Mouse (Mus musculus) liver, embryonic 14.5 days (tissue): ENCODE results near the gene Mgp. TPM values are rescaled to one million over a fixed set of nuclear protein-coding genes. Genes with fewer than 3 reads are reported as not detected.

Source experiments
- ATAC-seq: fragments of 200-750 bp; cut with Nextera tagmentation; 2 replicates; pipeline ENCODE4 v1.8.0; 2017; ENCODE audit warnings: moderate number of reproducible peaks, mild to moderate bottlenecking, moderate library complexity; ENCODE audit not compliant: insufficient read depth
- DNase-seq, 3 experiments: peaks; one replicate each; pipeline ENCODE4 v3.0.0-alpha.2; 2012 to 2013; ENCODE audit warnings: low read depth in 3 of 3, low spot score in 3 of 3
- H3K27ac ChIP-seq: fragments of 300-500 bp; sonication (generic); 2 replicates; pipeline ENCODE4 v1.5.1; 2014; ENCODE audit warnings: moderate library complexity, mild to moderate bottlenecking, control low read depth, inconsistent platforms
- H3K27me3 ChIP-seq: fragments of 300-500 bp; sonication (generic); 2 replicates; pipeline ENCODE4 v1.6.1; 2014; ENCODE audit warnings: mild to moderate bottlenecking, low read length, moderate library complexity; ENCODE audit not compliant: control insufficient read depth, insufficient read depth
- H3K36me3 ChIP-seq: fragments of 300-500 bp; sonication (generic); replicated peaks from 2 replicates; pipeline ENCODE4 v1.6.1; 2014; ENCODE audit warnings: low read depth; ENCODE audit not compliant: control insufficient read depth, insufficient read depth
- H3K4me1 ChIP-seq, 2 experiments: fragments of 200-500 bp in 1 of 2; fragments of 300-500 bp in 1 of 2; sonication (generic) in 1 of 2; replicated peaks; 2 replicates each; pipeline ENCODE4 v1.6.1; 2012 to 2014; ENCODE audit warnings: antibody characterized with exemption in 1 of 2, inconsistent platforms in 1 of 2, low read length in 1 of 2; ENCODE audit not compliant: control insufficient read depth in 2 of 2, insufficient read depth in 2 of 2
- H3K4me2 ChIP-seq: fragments of 300-500 bp; sonication (generic); 2 replicates; pipeline ENCODE4 v1.6.1; 2014; ENCODE audit warnings: low read depth, mild to moderate bottlenecking, control low read depth, moderate library complexity
- H3K4me3 ChIP-seq, 2 experiments: fragments of 200-500 bp in 1 of 2; fragments of 300-500 bp in 1 of 2; sonication (generic) in 1 of 2; 2 replicates each; pipeline ENCODE4 v1.5.1; 2012 to 2014; ENCODE audit warnings: low read depth in 2 of 2, low read length in 2 of 2, mild to moderate bottlenecking in 2 of 2, control low read depth in 1 of 2, inconsistent platforms in 1 of 2, moderate library complexity in 1 of 2; ENCODE audit not compliant: insufficient read depth in 1 of 2
- H3K9ac ChIP-seq: fragments of 300-500 bp; sonication (generic); replicated peaks from 2 replicates; pipeline ENCODE4 v1.6.1; 2014; ENCODE audit warnings: mild to moderate bottlenecking, control low read depth, moderate library complexity
- H3K9me3 ChIP-seq: fragments of 300-500 bp; sonication (generic); 2 replicates; pipeline ENCODE4 v1.6.1; 2016; ENCODE audit warnings: low read length, mixed read lengths; ENCODE audit not compliant: control insufficient read depth
- CTCF ChIP-seq: IDR thresholded peaks from 2 replicates; pipeline ENCODE4 v1.5.1; 2016; ENCODE audit warnings: antibody characterized with exemption, low read depth, control low read depth
- EP300 ChIP-seq: IDR thresholded peaks from 2 replicates; pipeline ENCODE4 v1.6.1; 2016; ENCODE audit warnings: antibody characterized with exemption, low read depth
- WGBS: fragments of 180-500 bp; shearing (Covaris S2); extraction: QIAGEN DNeasy Blood & Tissue Kit; methylation state at CpG from one replicate; pipeline ENCODE4 v1.1.7; 2014; ENCODE audit not compliant: insufficient replicate concordance; 5-methylcytosine and 5-hydroxymethylcytosine counted together
- polyA plus RNA-seq, 2 experiments: library from polyadenylated mRNA; depleted of rRNA in 1 of 2; stranded (reverse) in 1 of 2; unstranded in 1 of 2; fragments of >200 nt; fragmentation: Nextera tagmentation in 1 of 2; extraction: Ambion mirVana in 1 of 2; gene quantifications; 2 replicates each; pipeline versions ENCODE4 v1.2.1 to v1.2.3; 2012 to 2014

The Mgp gene
- polyA plus RNA-seq, 2 experiments = 0.96 to 1.6 TPM

DNA sequence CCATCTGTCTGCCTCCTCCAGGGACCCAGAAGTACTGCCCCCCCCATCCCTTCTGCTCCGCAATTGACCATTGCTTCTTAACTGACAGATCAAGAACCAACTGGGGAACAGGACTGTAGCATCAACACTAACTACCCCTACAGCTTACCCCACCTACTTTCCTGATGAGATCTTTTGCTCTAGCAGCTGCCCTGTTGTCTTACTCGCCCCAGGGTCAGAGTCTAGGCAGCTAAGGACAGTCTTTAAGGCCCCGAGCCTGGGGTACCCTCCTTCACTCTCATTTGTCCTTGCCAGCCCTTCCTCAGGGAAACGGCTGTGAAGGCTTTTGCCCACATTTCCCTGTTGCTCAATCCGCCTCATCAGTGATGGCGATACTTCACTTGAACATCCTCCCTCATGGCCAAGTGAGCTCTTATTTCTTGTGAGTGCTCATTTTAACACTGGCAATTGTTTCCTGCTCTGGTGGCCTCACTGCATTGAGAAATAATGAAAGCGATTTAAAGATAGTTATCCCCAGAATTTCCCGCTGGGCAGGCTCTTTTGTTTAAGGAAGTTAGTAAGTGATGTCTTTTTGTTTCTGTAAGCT is 28.4 kb upstream of the Mgp start:
- Histone ChIP-seq H3K4me3 (no peak overlapping the region), H3K4me2 (no peak overlapping the region), H3K27me3 (no peaks in the 10 kb centered on the region), H3K36me3 (no peaks in the 10 kb centered on the region), H3K9ac (no peak overlapping the region), H3K4me1 (peaks cover 0 to 9% of the 10 kb centered on the region in 2 experiments; a peak in 3 of 4 replicates), H3K9me3 (no peaks in the 10 kb centered on the region), H3K27ac (no peak overlapping the region)
- WGBS = 36% methylated on average over 8 of the region's 8 CpGs
- no peak for TF ChIP-seq EP300
- no peak for TF ChIP-seq CTCF
- ATAC-seq (no peak), DNase-seq (no peak)

- no peaks in the 10 kb centered on the region for H3K36me3 ChIP-seq
- H3K9me3 ChIP-seq = no peaks in the 10 kb centered on the region
- H3K27ac ChIP-seq = no peak overlapping the region
- H3K4me2 ChIP-seq = no peak overlapping the region
- DNase-seq (no peak), ATAC-seq (no peak)
- H3K27me3 ChIP-seq = no peaks in the 10 kb centered on the region
- TF ChIP-seq EP300 = no peak
- TF ChIP-seq CTCF = no peak
- H3K4me1 ChIP-seq = peaks cover 0 to 9% of the 10 kb centered on the region in 2 experiments; a peak in 3 of 4 replicates
- no peak overlapping the region for H3K9ac ChIP-seq
- no peak overlapping the region for H3K4me3 ChIP-seq
- 26% methylated on average over 9 of the region's 9 CpGs for WGBS
These were observed 26.9 kb upstream of the Mgp start for GRCm38 (mm10) chr6:136902527-136902926.

DNA sequence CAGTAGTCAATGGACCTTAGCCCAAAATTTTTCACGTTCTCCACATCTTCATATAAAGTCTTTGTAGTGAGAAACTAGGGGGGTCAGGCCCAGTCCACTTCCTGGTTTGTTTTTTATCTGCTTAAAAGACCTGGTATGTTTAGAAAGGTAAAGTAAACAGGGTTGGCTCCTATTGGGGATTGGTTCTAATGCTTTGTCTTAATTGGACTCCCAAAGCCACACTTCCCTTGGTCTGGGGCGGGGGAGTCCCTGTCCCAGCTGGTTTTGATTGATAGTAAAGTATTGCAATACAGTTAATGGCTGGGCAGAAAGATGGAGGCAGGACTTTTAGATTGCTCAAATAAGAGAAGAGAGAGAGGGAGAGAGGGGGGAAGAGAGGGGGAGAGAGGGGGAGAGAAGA is 25.4 kb upstream of the Mgp start:
- no peak for ATAC-seq
- Histone ChIP-seq H3K4me1 (peaks cover 0 to 9% of the 10 kb centered on the region in 2 experiments; a peak in 3 of 4 replicates), H3K4me3 (no peak overlapping the region), H3K36me3 (no peaks in the 10 kb centered on the region), H3K4me2 (no peak overlapping the region), H3K9ac (no peak overlapping the region), H3K27ac (no peak overlapping the region), H3K9me3 (no peaks in the 10 kb centered on the region), H3K27me3 (no peaks in the 10 kb centered on the region)
- 21% methylated on average over 2 of the region's 2 CpGs for WGBS
- DNase-seq = no peak
- TF ChIP-seq EP300 = no peak
- no peak for TF ChIP-seq CTCF

- 20% methylated on average over 4 of the region's 4 CpGs for WGBS
- no peak overlapping the region for H3K4me3 ChIP-seq
- no peak for TF ChIP-seq EP300
- no peak for TF ChIP-seq CTCF
These were observed 24.9 kb upstream of the Mgp start for GRCm38 (mm10) chr6:136900369-136901009.

DNA sequence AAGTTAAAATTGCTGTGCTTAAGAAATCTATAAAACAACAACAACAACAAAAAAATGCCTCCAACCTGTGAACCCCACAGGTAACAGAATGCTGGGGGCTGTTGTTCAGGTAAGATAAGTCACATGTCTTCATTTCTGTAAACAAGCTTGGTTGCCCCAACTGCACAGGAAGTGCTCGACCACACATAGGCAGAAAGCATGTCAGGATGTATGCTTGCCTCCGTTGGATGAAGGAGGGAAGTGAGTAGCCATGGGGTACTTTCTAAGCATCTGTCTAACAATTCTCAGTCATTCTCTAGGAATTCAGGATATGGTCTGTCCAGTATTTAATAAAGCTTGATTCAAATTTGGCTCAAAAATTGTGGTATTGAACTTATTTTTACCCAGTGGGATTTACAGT is 23.3 kb upstream of the Mgp start:
- DNase-seq (no peak), ATAC-seq (no peak)
- Histone ChIP-seq H3K4me3 (no peak overlapping the region), H3K4me2 (no peak overlapping the region), H3K27ac (no peak overlapping the region), H3K36me3 (no peaks in the 10 kb centered on the region), H3K9me3 (no peaks in the 10 kb centered on the region), H3K27me3 (no peaks in the 10 kb centered on the region), H3K9ac (no peak overlapping the region), H3K4me1 (peaks cover 0 to 9% of the 10 kb centered on the region in 2 experiments; a peak in 3 of 4 replicates)
- WGBS = 13% methylated on average over 2 of the region's 2 CpGs
- no peak for TF ChIP-seq CTCF
- no peak for TF ChIP-seq EP300

More at GRCm38 (mm10) chr6:136900369-136901009, 24.9 kb upstream of the Mgp start:
- Histone ChIP-seq H3K4me2 (no peak overlapping the region), H3K4me1 (peaks cover 0 to 9% of the 10 kb centered on the region in 2 experiments; a peak in 3 of 4 replicates), H3K27me3 (no peaks in the 10 kb centered on the region), H3K27ac (no peak overlapping the region), H3K9me3 (no peaks in the 10 kb centered on the region), H3K36me3 (no peaks in the 10 kb centered on the region), H3K9ac (no peak overlapping the region)
- no peak for ATAC-seq
- no peak for DNase-seq
